Mouse (Mus musculus) mouse embryonic stem cell (cell line): Measurements from ENCODE around the gene Sbf2.
"Not testable (repeated sequence)": the region's sequence is repeated elsewhere in the genome, so short reads cannot be mapped to it uniquely, and the experiment has no call there.

Experiments
- in situ Hi-C, 2 experiments: fragments of 300-500 bp; cut with MboI; formaldehyde crosslinking; loops; 1 replicate in 1 of 2; 3 replicates in 1 of 2; pipeline ENCODE4 v1.14.3; 2019 to 2020; ENCODE audit warnings: low sequenced_read_pairs in 2 of 2, low pct_unique_long_range_greater_than_20kb in 1 of 2, mixed read lengths in 1 of 2; ENCODE audit not compliant: unreplicated experiment in 1 of 2

Sbf2 gene

GRCm38 (mm10) chr7:110514131-110514530 lies 100.6 kb downstream of the Sbf2 start:
- in situ Hi-C loops, result no loop called here

- in situ Hi-C loops, result no loop called here
Measured at GRCm38 (mm10) chr7:110498653-110499052, 116.1 kb downstream of the Sbf2 start.

- in situ Hi-C loops, result no loop called here
Measured at GRCm38 (mm10) chr7:110491038-110491437, 123.7 kb downstream of the Sbf2 start.

GRCm38 (mm10) chr7:110485051-110485450 lies 129.7 kb downstream of the Sbf2 start:
- in situ Hi-C loops, result no loop called here

GRCm38 (mm10) chr7:110470987-110471386 lies 143.7 kb downstream of the Sbf2 start:
- in situ Hi-C loops, result no loop called here

GRCm38 (mm10) chr7:110463471-110463870 lies 151.3 kb downstream of the Sbf2 start:
- in situ Hi-C loops, result no loop called here

- in situ Hi-C loops, result no loop called here
Measured at GRCm38 (mm10) chr7:110432301-110432700, 182.4 kb downstream of the Sbf2 start.

GRCm38 (mm10) chr7:110416318-110416717 lies 198.4 kb downstream of the Sbf2 start:
- in situ Hi-C loops, result no loop called here

- in situ Hi-C loops, result no loop called here
Measured at GRCm38 (mm10) chr7:110414276-110414675, 200.4 kb downstream of the Sbf2 start.

- in situ Hi-C loops, result no loop called here
Measured at GRCm38 (mm10) chr7:110402092-110402491, 212.6 kb downstream of the Sbf2 start.

- in situ Hi-C loops, result no loop called here
Measured at GRCm38 (mm10) chr7:110392576-110392975, 222.1 kb downstream of the Sbf2 start.

GRCm38 (mm10) chr7:110391632-110392031 lies 223.1 kb downstream of the Sbf2 start:
- in situ Hi-C loops, result no loop called here

GRCm38 (mm10) chr7:110388889-110389288 lies 225.8 kb downstream of the Sbf2 start:
- in situ Hi-C loops, result not testable (repeated sequence)

GRCm38 (mm10) chr7:110387565-110387964 lies 227.2 kb downstream of the Sbf2 start:
- in situ Hi-C loops, result no loop called here

GRCm38 (mm10) chr7:110385482-110385881 lies 229.2 kb downstream of the Sbf2 start:
- in situ Hi-C loops, result no loop called here

GRCm38 (mm10) chr7:110384343-110384742 lies 230.4 kb downstream of the Sbf2 start:
- in situ Hi-C loops, result no loop called here

- in situ Hi-C loops, result no loop called here
Measured at GRCm38 (mm10) chr7:110381625-110382024, 233.1 kb downstream of the Sbf2 start.

- in situ Hi-C loops, result no loop called here
Measured at GRCm38 (mm10) chr7:110379335-110379914, 235.3 kb downstream of the Sbf2 start.

GRCm38 (mm10) chr7:110372529-110372928 lies 242.2 kb downstream of the Sbf2 start:
- in situ Hi-C loops, result no loop called here

GRCm38 (mm10) chr7:110362005-110362404 lies 252.7 kb downstream of the Sbf2 start:
- in situ Hi-C loops, result no loop called here

- in situ Hi-C loops, result no loop called here
Measured at GRCm38 (mm10) chr7:110361516-110361915, 253.2 kb downstream of the Sbf2 start.
